Mouse (Mus musculus) ES-E14 (cell line): ENCODE data around the gene Dop1a. TPM values are rescaled to one million over a fixed set of nuclear protein-coding genes. Genes with fewer than 3 reads are reported as not detected.
A peak's percentile ranks its signal among the peaks of the same experiment; 100 is the strongest.

Source experiments
- DNase-seq: peaks from one replicate; pipeline ENCODE4 v3.0.0-alpha.2; 2013; ENCODE audit warnings: low read depth, low spot score
- H3K27ac ChIP-seq: 2 replicates; pipeline ENCODE4 v1.5.1; 2012; ENCODE audit warnings: low read depth, mild to moderate bottlenecking, low read length, moderate library complexity, mixed read lengths; ENCODE audit not compliant: poor library complexity, insufficient read depth, severe bottlenecking
- H3K36me3 ChIP-seq: 2 replicates; pipeline ENCODE4 v1.6.1; 2012; ENCODE audit warnings: mild to moderate bottlenecking, low read length, moderate library complexity, mixed read lengths; ENCODE audit not compliant: control insufficient read depth, poor library complexity, insufficient read depth, severe bottlenecking
- H3K4me1 ChIP-seq, 2 experiments: fragments of 150-350 bp in 1 of 2; sonication (generic) in 1 of 2; 2 replicates each; pipeline ENCODE4 v1.6.1; 2012; ENCODE audit warnings: low read length in 2 of 2, mild to moderate bottlenecking in 1 of 2, mixed read lengths in 1 of 2; ENCODE audit not compliant: control insufficient read depth in 2 of 2, insufficient read depth in 2 of 2, poor library complexity in 1 of 2
- H3K4me3 ChIP-seq, 2 experiments: fragments of 150-350 bp in 1 of 2; sonication (generic) in 1 of 2; 2 replicates each; pipeline ENCODE4 v1.5.1; 2012; ENCODE audit warnings: low read length in 2 of 2, low read depth in 1 of 2, mild to moderate bottlenecking in 1 of 2, mixed read lengths in 1 of 2; ENCODE audit not compliant: insufficient read depth in 1 of 2, poor library complexity in 1 of 2, severe bottlenecking in 1 of 2
- H3K9ac ChIP-seq: 2 replicates; pipeline ENCODE4 v1.6.1; 2012; ENCODE audit warnings: low read depth, mild to moderate bottlenecking, low read length, mixed read lengths; ENCODE audit not compliant: poor library complexity, insufficient read depth, severe bottlenecking
- H3K9me3 ChIP-seq: fragments of 150-350 bp; sonication (generic); 2 replicates; pipeline ENCODE4 v1.6.1; 2012; ENCODE audit warnings: low read depth, mild to moderate bottlenecking, low read length; ENCODE audit not compliant: control insufficient read depth, insufficient read depth
- CHD2 ChIP-seq: IDR thresholded peaks from 2 replicates; pipeline ENCODE4 v1.6.1; 2014; ENCODE audit warnings: mild to moderate bottlenecking, low read depth, low read length, inconsistent platforms
- HCFC1 ChIP-seq: IDR thresholded peaks from 2 replicates; pipeline ENCODE4 v1.6.1; 2012; ENCODE audit warnings: low read length, inconsistent platforms, borderline replicate concordance; ENCODE audit not compliant: insufficient read depth
- MAFK ChIP-seq: IDR thresholded peaks from 2 replicates; pipeline ENCODE4 v1.6.1; 2014; ENCODE audit warnings: mild to moderate bottlenecking, low read depth, low read length, inconsistent platforms; ENCODE audit not compliant: insufficient read depth
- ZC3H11A ChIP-seq: IDR thresholded peaks from 2 replicates; pipeline ENCODE4 v1.6.1; 2012; ENCODE audit warnings: low read depth, mild to moderate bottlenecking, inconsistent platforms, low read length, borderline replicate concordance
- ZNF384 ChIP-seq: IDR thresholded peaks from 2 replicates; pipeline ENCODE4 v1.6.1; 2012; ENCODE audit warnings: low read depth, low read length, inconsistent platforms
- in situ Hi-C, 2 experiments: fragments of 600-800 bp; cut with MboI; formaldehyde crosslinking; loops; one replicate each; pipeline ENCODE4 v1.15.1; 2025; ENCODE audit warnings: low sequenced_read_pairs in 2 of 2, inconsistent platforms in 1 of 2; ENCODE audit not compliant: unreplicated experiment in 2 of 2
- total RNA-seq: library from RNA; depleted of rRNA; stranded (reverse); fragments of 300-350 nt; gene quantifications from 2 replicates; pipeline ENCODE4 v1.2.3, GENCODE M21; 2012

Dop1a gene
- total RNA-seq, 1 experiment, result 20.5 TPM

GRCm38 (mm10) chr9:86453626-86454025, 13.3 kb upstream of the Dop1a start:
- Histone ChIP-seq H3K9me3 (no peaks in the 10 kb centered on the region), H3K9ac (no peak overlapping the region), H3K4me1 (peaks cover 0 to 3% of the 10 kb centered on the region in 2 experiments; a peak in 2 of 4 replicates), H3K27ac (no peak overlapping the region), H3K4me3 (no peak overlapping the region), H3K36me3 (no peaks in the 10 kb centered on the region)
- in situ Hi-C loops, result loop anchor here in 1 of 2 experiments (25.0 kb wide), 1 partner anchor 666 kb away; no protein-coding TSS in a partner anchor
- no peak for DNase-seq
- TF ChIP-seq ZNF384, result no peak
- TF ChIP-seq CHD2, result no peak
- no peak for TF ChIP-seq HCFC1
- TF ChIP-seq MAFK, result no peak
- no peak for TF ChIP-seq ZC3H11A

GRCm38 (mm10) chr9:86464151-86465105, 2.5 kb upstream of the Dop1a start, which contains the start of gene Ube2cbp:
Ube2cbp (minus strand) TSS chr9:86464950.
- no peak within 1 kb of the TSS for H3K27ac ChIP-seq
- H3K36me3 ChIP-seq, result no peaks in the 10 kb centered on the region
- peak within 1 kb of the TSS; percentile 93 for H3K9ac ChIP-seq
- in situ Hi-C loops, result loop anchor here (10.0 to 25.0 kb wide), 2 partner anchors 110 to 677 kb away; partner anchors contain the start of genes Pgm3 (in 1 of the 2) and Rwdd2a (in 1 of the 2)
- no peaks in the 10 kb centered on the region for H3K9me3 ChIP-seq
- peak; percentile 60; the same call in 1 of the 2 replicates for TF ChIP-seq HCFC1
- TF ChIP-seq ZNF384, result no peak
- TF ChIP-seq ZC3H11A, result no peak
- TF ChIP-seq MAFK, result no peak
- no peak for TF ChIP-seq CHD2
- H3K4me1 ChIP-seq, result 0 out of 4 replicates have a peak, but pooled peaks cover 0 to 2% of the 10 kb centered on the region in 2 experiments
- H3K4me3 ChIP-seq, result peak within 1 kb of the TSS; percentile 77 to 81
- peak; percentile 68 for DNase-seq

DNA sequence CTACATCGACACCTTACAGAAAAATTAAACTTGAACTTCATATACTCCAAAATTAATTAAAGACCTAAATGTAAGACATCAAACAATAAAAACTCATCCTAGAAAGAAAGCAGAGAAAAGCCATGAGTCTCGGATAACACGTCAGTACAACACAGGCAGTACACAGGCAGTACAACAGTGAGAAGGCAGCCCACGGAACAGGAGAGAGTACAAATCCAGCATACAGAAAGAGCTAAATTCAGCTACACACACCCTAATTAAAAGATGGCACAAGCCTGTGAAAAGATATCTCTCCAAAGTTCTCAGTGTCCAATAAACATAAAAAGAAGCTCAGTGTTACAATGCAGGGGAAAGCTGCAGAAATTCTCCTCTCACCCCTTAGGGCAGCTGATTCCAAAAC, 9.0 kb downstream of the Dop1a start:
- no peak overlapping the region for H3K27ac ChIP-seq
- no peak overlapping the region for H3K9ac ChIP-seq
- no peak for DNase-seq
- TF ChIP-seq ZC3H11A (no peak), MAFK (no peak), HCFC1 (no peak), ZNF384 (no peak), CHD2 (no peak)
- no peaks in the 10 kb centered on the region for H3K4me1 ChIP-seq
- in situ Hi-C loops, result no loop called here
- H3K36me3 ChIP-seq, result no peaks in the 10 kb centered on the region
- no peak overlapping the region for H3K4me3 ChIP-seq
- H3K9me3 ChIP-seq, result no peaks in the 10 kb centered on the region

GRCm38 (mm10) chr9:86476763-86477162, 9.8 kb downstream of the Dop1a start:
- in situ Hi-C loops, result no loop called here
- Histone ChIP-seq H3K36me3 (no peaks in the 10 kb centered on the region), H3K9ac (no peak overlapping the region), H3K9me3 (no peaks in the 10 kb centered on the region), H3K27ac (no peak overlapping the region), H3K4me1 (no peaks in the 10 kb centered on the region), H3K4me3 (no peak overlapping the region)
- DNase-seq, result no peak
- TF ChIP-seq MAFK, result no peak
- TF ChIP-seq CHD2, result no peak
- TF ChIP-seq ZNF384, result no peak
- no peak for TF ChIP-seq ZC3H11A
- TF ChIP-seq HCFC1, result no peak
